Comparison of ENCODE assay signal across 9 mouse cellular contexts in the genomic region with DNA sequence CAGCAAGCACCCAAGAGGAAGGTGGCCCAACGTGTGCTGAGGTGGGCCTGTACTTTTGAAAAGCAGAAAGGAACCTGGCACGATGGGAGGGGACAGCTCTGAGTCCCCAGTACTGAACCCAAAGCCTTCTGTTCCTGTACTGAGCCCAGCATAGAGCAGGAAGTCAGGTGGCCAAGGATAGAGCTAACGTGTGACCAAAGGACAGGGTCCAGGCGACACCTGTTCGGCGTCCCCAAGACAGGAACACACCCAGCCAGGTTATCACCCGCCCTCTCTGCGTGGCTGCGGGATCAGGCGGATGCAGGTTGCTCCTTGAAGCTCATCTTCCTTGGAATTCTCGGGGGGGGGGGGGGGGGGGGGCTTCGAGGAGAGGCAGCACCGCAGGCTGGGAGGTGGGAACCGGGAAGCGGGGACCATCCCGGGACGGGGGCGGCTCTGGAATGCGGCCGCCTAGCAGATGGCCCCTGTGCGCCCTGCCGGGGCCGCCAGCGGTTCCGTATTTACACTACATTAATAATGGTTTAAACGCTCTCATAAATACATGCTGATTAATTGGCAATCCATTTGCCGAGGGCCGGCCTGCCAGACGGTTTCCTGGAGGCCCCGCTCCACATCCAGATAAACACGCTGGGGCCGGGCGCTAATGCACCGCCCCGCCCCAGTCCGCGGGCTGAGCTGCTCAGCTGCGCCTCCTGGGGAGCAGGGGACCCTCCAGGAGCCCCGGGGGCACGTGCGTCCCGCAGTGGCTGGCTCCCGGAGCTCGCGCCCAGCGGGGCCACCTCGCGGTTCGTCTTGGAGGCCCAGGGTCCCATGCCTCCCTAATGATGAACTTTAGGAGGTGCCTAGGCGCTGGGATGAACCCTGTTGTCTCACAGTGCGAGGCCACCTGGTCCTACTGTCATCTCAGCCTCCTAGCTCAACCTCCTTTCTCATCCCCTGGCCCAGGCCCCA.
DNase-seq lines count a peak whose midpoint lies in the region; ATAC-seq and TF ChIP-seq lines count a peak whose summit lies in the region.
"Had no signal": no experiment of that assay in that cellular context is flagged by ENCODE, and none has a peak within 500 bp of the region (broad histone marks: within the 10 kb centered on the region; RNA-seq: fewer than 3 reads in every experiment).

No protein-coding gene starts in this region.

- WGBS in heart, embryonic 13.5 days: 3% methylated on average over 48 of the region's 51 CpGs
- 2% methylated on average over 50 of the region's 51 CpGs for WGBS in limb, embryonic 15.5 days
- 1% methylated on average over 50 of the region's 51 CpGs for WGBS in neural tube, embryonic 11.5 days

- H3K9me3 ChIP-seq in heart, embryonic 13.5 days: no peaks in the 10 kb centered on the region
- no peaks in the 10 kb centered on the region for H3K9me3 ChIP-seq in limb, embryonic 15.5 days
- no peaks in the 10 kb centered on the region for H3K9me3 ChIP-seq in neural tube, embryonic 11.5 days (ENCODE audit: control insufficient read depth, low read length)

- no peak for TF ChIP-seq CTCF in brain, embryonic 14.5 days (IDR thresholded peaks at IDR 0.05; ENCODE audit: borderline replicate concordance, extremely low read depth, insufficient read depth, insufficient read length)
- no peak; the same call in 1 of the 2 replicates for TF ChIP-seq CTCF in left cerebral cortex, adult 2 months (IDR thresholded peaks at IDR 0.05)

- H3K4me2 ChIP-seq in heart, embryonic 13.5 days: peak overlapping the region; percentile 71
- H3K4me2 ChIP-seq in limb, embryonic 15.5 days: peak overlapping the region; percentile 57
- H3K4me2 ChIP-seq in neural tube, embryonic 11.5 days (ENCODE audit: low read depth): peak overlapping the region; percentile 42

- peaks cover 28% of the 10 kb centered on the region for H3K4me1 ChIP-seq in heart, embryonic 13.5 days
- H3K4me1 ChIP-seq in limb, embryonic 15.5 days: peaks cover 36% of the 10 kb centered on the region
- H3K4me1 ChIP-seq in neural tube, embryonic 11.5 days (ENCODE audit: control insufficient read depth, insufficient read depth, low read length): peaks cover 7% of the 10 kb centered on the region; the same call in 1 of the 2 replicates

- H3K36me3 ChIP-seq in heart, embryonic 13.5 days: no peaks in the 10 kb centered on the region
- no peaks in the 10 kb centered on the region for H3K36me3 ChIP-seq in limb, embryonic 15.5 days
- no peaks in the 10 kb centered on the region for H3K36me3 ChIP-seq in neural tube, embryonic 11.5 days (ENCODE audit: control insufficient read depth, insufficient read depth, low read length)

- ATAC-seq in heart, embryonic 13.5 days (ENCODE audit: extremely low read depth, insufficient number of reproducible peaks, low FRiP score, low TSS enrichment): no peak
- ATAC-seq in limb, embryonic 15.5 days (ENCODE audit: insufficient number of reproducible peaks, low FRiP score, low TSS enrichment, low read depth): no peak
- ATAC-seq in neural tube, embryonic 11.5 days (ENCODE audit: insufficient read depth, low FRiP score, low TSS enrichment): no peak

- H3K27me3 ChIP-seq in heart, embryonic 13.5 days (replicated peaks): peaks cover 87% of the 10 kb centered on the region
- peaks cover 76% of the 10 kb centered on the region for H3K27me3 ChIP-seq in limb, embryonic 15.5 days
- peaks cover 47% of the 10 kb centered on the region for H3K27me3 ChIP-seq in neural tube, embryonic 11.5 days (ENCODE audit: control insufficient read depth, insufficient read depth, low read length)
- H3K27me3 ChIP-seq: CH12.LX had no signal

- TF ChIP-seq POLR2A in brain, embryonic 14.5 days (IDR thresholded peaks at IDR 0.05; ENCODE audit: borderline replicate concordance, extremely low read depth, insufficient read depth, insufficient read length, poor library complexity, severe bottlenecking): no peak

- DNase-seq in gastrocnemius, postnatal 10 days: peak; percentile 20
- no peak for DNase-seq in gastrocnemius, adult 18-20 months (ENCODE audit: low spot score)
- DNase-seq in brain, embryonic 14.5 days (ENCODE audit: low read depth): peak; percentile 62
- peak; percentile 69 for DNase-seq in neural tube, embryonic 11.5 days (ENCODE audit: low spot score)
- no peak for DNase-seq in spleen, postnatal 14 days (ENCODE audit: low spot score in 2 of 2)
- DNase-seq in left cerebral cortex, adult 2 months (ENCODE audit: extremely low spot score in 1 of 2, low spot score in 2 of 2): no peak

- H3K4me3 ChIP-seq in heart, embryonic 13.5 days: peak overlapping the region; percentile 46
- H3K4me3 ChIP-seq in limb, embryonic 15.5 days: peak overlapping the region; percentile 32
- H3K4me3 ChIP-seq in neural tube, embryonic 11.5 days (ENCODE audit: low read depth, low read length): peak overlapping the region; percentile 16; the same call in 1 of the 2 replicates
- H3K4me3 ChIP-seq in left cerebral cortex, adult 2 months: no peak overlapping the region

- intact Hi-C loops in left cerebral cortex, adult 2 months (cut with DNase I): no loop called here

- peak overlapping the region; percentile 61 for H3K9ac ChIP-seq in heart, embryonic 13.5 days
- H3K9ac ChIP-seq in limb, embryonic 15.5 days: 0 out of 2 replicates have a peak overlapping the region, but pooled peaks have one; percentile 10
- no peak overlapping the region for H3K9ac ChIP-seq in neural tube, embryonic 11.5 days (ENCODE audit: low read length)

- no peak overlapping the region for H3K27ac ChIP-seq in heart, embryonic 13.5 days (replicated peaks)
- no peak overlapping the region for H3K27ac ChIP-seq in limb, embryonic 15.5 days
- no peak overlapping the region for H3K27ac ChIP-seq in neural tube, embryonic 11.5 days (ENCODE audit: low read depth, low read length)
- no peak overlapping the region for H3K27ac ChIP-seq in left cerebral cortex, adult 2 months

Comparison
In these comparisons a context has a peak if more than half of its experiments do, and no peak if none do; other contexts are left out.
1. DNase-seq: peak in gastrocnemius, postnatal 10 days (single experiment), brain, embryonic 14.5 days (single experiment) and neural tube, embryonic 11.5 days (single experiment); none in gastrocnemius, adult 18-20 months (single experiment), spleen, postnatal 14 days (0 of 2) and left cerebral cortex, adult 2 months (0 of 2).
2. Peak in every context shown above with its lines, with median percentiles within 50 percentile points of each other: H3K4me2 ChIP-seq.